Mouse (Mus musculus) right cerebral cortex, postnatal 4 days (tissue): ENCODE data around the gene Srsy.
"Not testable (repeated sequence)": the region's sequence is repeated elsewhere in the genome, so short reads cannot be mapped to it uniquely, and the experiment has no call there.

Experiments
- DNase-seq: peaks from one replicate; pipeline ENCODE4 v3.0.0-alpha.2; 2022

Gene Srsy

DNA sequence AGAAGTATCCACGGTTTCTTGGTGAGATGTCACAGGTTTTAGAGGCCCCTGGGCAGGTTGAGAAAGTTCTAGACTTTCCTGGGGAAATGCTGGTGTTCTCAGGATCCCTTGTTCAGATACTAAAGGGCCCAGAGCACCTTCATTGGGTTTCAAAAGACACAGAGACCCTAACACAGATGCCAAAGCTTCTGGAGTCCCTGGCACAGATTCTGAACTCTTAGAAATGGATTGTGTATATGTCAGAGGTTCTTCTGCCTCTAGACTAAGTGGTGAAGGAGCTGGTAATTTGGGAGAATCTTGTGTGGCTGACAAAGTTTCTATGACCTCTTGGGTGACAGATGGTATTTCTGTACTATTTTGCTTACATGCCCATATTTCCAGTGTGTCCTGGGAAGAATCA lies at the start of gene Srsy:
Gene Srsy (minus strand): TSS at position 101 of the 400 bp plus-strand sequence.
- not testable (repeated sequence) for DNase-seq
